Mouse (Mus musculus): ENCODE measurements around the gene Shq1.

DNA sequence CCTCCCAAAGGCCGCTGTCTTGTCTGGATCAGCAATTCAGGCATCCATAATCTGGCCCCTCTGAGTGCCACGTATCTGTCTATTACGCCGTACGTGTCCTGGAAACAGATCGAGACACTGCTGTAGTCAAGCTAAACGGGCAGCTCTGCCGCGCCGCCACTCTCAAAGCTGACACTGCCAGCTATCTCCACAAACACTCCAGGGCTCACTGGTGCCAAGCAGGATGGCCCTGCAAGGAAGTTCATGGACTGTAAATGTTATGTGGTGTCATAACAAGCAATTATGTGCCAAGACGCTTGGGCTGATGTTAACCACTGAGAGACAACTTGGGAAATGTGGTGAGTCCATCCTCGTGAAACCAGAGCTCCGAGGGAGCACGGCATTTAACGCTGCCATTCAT, 26.3 kb downstream of the Shq1 start:
- TF ChIP-seq CTCF (IDR thresholded peaks at IDR 0.05; ENCODE audit: control insufficient read depth, insufficient read depth, insufficient read length) (no peak), USF1 (IDR thresholded peaks at IDR 0.05; ENCODE audit: low read depth) (no peak), CEBPB (IDR thresholded peaks at IDR 0.05; ENCODE audit: low read depth) (no peak), MAX (IDR thresholded peaks at IDR 0.05) (no peak)

Measured in C2C12 (cell line).